Mouse (Mus musculus) gastrocnemius, postnatal 10 days (tissue): ENCODE measurements around the gene Epn1. TPM values are rescaled to one million over a fixed set of nuclear protein-coding genes. Genes with fewer than 3 reads are reported as not detected.
A peak's percentile ranks its signal among the peaks of the same experiment; 100 is the strongest.

Experiments
- DNase-seq: peaks from one replicate; pipeline ENCODE4 v3.0.0; 2021; ENCODE audit warnings: mixed read lengths
- microRNA-seq, 2 experiments: library from miRNA; unstranded; fragments of <30 nt; microRNA quantifications; one replicate each; pipeline ENCODE4 v1.2.0; 2021
- total RNA-seq, 2 experiments: library from RNA; stranded (reverse); gene quantifications; 2 replicates each; pipeline ENCODE4 v1.2.3; 2021

The Epn1 gene
- total RNA-seq, 2 experiments from 2014 or later, result 96.7 to 110 TPM

DNA sequence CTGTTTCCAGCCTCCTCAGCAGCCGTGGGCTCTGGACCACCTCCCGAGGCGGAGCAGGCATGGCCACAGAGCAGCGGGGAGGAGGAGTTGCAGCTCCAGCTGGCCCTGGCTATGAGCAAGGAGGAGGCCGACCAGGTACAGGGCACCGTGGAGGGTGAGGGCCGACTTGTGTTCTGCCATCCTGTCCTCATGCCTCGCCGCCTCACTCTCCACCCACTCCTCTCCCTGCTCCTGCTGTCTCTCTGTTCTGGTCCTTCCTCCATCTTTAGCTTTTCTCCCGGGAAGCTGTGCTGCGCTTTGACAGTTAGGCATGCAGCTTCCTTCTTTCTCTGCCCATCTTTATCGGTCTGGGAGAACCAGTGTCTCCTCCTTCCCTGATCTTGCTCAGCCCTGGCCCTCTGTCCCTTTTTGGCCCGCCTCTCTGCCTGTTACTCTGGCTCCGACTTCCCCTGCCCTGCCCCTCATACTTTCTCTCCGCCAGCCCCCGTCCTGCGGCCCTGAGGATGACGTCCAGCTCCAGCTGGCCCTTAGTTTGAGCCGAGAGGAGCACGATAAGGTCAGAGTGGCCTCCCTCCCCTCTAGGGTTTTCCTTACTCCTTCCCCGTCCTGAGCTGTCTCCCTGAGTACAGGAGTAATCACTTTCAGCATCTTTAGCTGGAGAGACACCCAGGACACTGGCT lies 12.9 kb downstream of the Epn1 start:
- DNase-seq, result no peak

- DNase-seq, result no peak
Measured at GRCm38 (mm10) chr7:5098769-5099168, 18.7 kb downstream of the Epn1 start.

DNA sequence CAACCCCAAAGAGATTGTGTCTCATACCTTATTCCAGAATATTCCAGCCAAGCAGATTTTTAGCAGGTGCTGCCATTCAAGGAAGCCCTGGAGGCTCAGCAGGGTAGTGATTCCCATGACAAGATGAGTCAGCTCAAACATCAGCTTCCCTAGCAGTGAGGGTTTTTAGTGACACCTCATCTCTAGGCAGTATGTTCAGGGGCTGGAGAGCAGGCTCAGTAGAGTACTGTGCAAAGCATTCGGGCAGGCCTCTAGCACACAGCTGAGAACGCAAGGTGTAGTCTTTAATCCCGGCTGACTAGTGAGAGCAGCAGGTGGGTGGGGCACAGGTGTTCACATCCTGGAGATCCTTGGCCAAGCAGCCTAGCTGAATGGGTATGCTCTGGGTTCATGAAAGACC lies 19.8 kb downstream of the Epn1 start:
- no peak for DNase-seq

DNA sequence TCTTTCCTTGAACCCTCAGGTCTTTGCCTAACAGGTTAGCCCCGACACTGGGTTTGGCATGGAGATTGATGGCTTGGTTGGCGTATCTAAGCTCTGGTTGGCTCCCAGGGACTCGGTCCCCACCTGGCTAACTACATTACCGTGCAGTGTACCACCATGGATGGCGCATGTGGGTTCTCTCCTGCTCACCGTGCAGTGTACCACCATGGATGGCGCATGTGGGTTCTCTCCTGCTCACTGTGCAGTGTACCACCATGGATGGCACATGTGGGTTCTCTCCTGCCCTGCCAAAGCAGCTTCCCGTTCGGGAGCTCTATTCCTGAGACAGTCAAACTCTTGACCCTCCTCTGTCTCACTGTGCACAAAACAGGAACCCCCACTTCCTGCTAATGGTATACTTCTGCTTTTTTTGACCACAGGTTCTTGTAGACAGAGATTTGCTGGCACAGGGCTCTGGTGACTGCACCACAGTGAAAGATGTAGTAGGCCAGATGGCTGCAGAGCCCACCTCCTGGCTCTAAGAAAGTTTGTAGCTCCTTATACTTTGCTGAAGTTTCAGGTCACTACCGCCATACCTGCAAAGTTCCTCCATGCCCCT lies 21.1 kb downstream of the Epn1 start:
- no peak for DNase-seq

GRCm38 (mm10) chr7:5102564-5102963 lies 22.5 kb downstream of the Epn1 start:
- DNase-seq, result no peak

- no peak for DNase-seq
Measured at GRCm38 (mm10) chr7:5108272-5108671, 28.2 kb downstream of the Epn1 start.

- DNase-seq, result no peak
Measured at GRCm38 (mm10) chr7:5109301-5109700, 29.3 kb downstream of the Epn1 start.

GRCm38 (mm10) chr7:5112701-5113100 lies 32.7 kb downstream of the Epn1 start:
- no peak for DNase-seq

DNA sequence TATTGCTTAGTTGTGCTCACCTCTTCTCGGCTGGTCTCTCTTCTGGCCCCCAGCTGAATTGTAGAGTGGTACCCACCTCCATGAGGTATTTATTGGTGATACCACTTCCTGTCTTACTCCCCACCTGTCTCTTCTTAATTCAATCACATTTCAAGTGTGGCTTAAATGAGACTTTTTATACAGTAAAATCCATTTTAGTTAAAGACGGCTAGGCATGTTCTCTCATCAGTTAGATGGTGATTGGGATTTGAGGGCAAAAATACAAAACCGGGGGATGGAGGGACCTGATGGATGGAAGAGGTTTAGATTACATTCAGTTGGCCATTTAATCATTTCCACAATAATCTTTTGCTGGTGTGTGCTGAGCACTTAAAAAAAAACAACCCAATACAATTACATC lies 36.8 kb downstream of the Epn1 start, which contains the start of gene Rfpl4:
TSS of gene Rfpl4 (minus strand) at position 101 of the 400 bp plus-strand sequence.
- no peak for DNase-seq

- no peak for DNase-seq
Measured at GRCm38 (mm10) chr7:5125078-5125477, 45.0 kb downstream of the Epn1 start.

DNA sequence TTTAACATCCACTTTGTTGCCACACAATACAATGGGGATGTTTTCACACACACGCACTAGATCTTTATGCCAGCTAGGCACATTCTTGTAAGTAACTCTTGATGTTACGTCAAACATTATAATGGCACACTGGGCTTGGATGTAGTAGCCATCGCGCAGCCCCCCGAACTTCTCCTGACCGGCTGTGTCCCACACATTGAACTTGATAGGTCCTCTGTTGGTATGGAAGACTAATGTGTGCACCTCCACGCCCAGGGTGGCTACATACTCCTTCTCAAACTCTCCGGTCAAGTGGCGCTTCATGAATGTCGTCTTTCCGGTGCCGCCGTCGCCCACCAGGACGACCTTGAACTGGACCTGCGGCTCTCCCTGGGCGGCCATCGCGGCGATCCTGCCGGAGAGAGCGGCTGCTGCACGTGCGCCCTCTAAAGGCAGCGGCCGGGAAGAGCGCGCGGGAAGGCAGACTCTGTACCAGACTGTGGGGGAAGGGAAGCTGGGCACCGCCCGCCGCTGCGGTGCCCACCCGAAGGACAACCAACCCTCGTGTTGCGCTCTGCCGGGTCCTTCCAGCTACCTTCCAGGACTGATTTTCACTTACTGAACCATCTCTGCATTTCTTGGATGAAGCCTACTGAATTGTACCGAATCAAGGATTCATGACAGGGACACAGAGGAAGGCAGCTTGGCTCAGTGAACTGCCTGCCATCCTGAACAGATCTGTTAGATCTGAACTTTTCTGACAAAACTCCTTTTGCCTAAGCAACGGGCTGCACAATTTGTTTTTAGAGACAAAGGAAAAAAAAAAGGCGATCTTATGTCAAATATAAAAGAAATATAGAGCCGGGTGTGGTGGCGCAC lies 45.7 kb downstream of the Epn1 start, which contains the start of gene Rasl2-9:
TSS of gene Rasl2-9 (minus strand) at position 402 of the 858 bp plus-strand sequence.
- peak; percentile 78 for DNase-seq

Small RNA genes lying within 50 kb of the gene (microRNA-seq; reads per million reads assigned to microRNA genes)
- gene Gm26217, result 0 reads per million in 2 experiments

Other genes starting within 250 kb of the Epn1 start
- gene Shisa7, start 235.5 kb upstream of the Epn1 start, total RNA-seq, result under 1 TPM; 0.12 to 0.18 TPM
- gene Isoc2b, start 210.0 kb upstream of the Epn1 start, total RNA-seq, result 1 to 10 TPM; 1.9 to 4.3 TPM
- 10 to 100 TPM; 13.3 to 14.3 TPM for gene Isoc2a, start 203.1 kb upstream of the Epn1 start, total RNA-seq
- gene Gm36210, start 173.7 kb upstream of the Epn1 start, total RNA-seq, result under 1 TPM in 1 of 2 experiments, not detected in 1; 0.19 TPM
- 10 to 100 TPM in 1 of 2 experiments, 1 to 10 TPM in 1; 9.9 to 10.5 TPM for gene Zfp628, start 165.0 kb upstream of the Epn1 start, total RNA-seq
- gene Nat14, start 158.2 kb upstream of the Epn1 start, total RNA-seq, result 1 to 10 TPM; 1.9 to 4.4 TPM
- 10 to 100 TPM; 43.3 to 55.0 TPM for gene Ssc5d, start 154.4 kb upstream of the Epn1 start, total RNA-seq
- gene Sbk2, start 115.8 kb upstream of the Epn1 start, total RNA-seq, result 10 to 100 TPM; 31.0 to 46.5 TPM
- gene Sbk3, start 109.1 kb upstream of the Epn1 start, total RNA-seq, result under 1 TPM in 1 of 2 experiments, not detected in 1; 0.28 TPM
- gene Zfp579, start 84.1 kb upstream of the Epn1 start, total RNA-seq, result 10 to 100 TPM; 15.2 to 18.2 TPM
- 1 to 10 TPM; 6.9 to 8.0 TPM for gene Zfp524, start 65.8 kb upstream of the Epn1 start, total RNA-seq
- gene Fiz1, start 65.5 kb upstream of the Epn1 start, total RNA-seq, result 10 to 100 TPM; 16.4 to 20.0 TPM
- gene Gm44973, start 64.7 kb upstream of the Epn1 start, total RNA-seq, result not detected
- gene Zfp865, start 59.9 kb upstream of the Epn1 start, total RNA-seq, result 10 to 100 TPM; 16.8 to 21.0 TPM
- 1 to 10 TPM in 1 of 2 experiments, under 1 TPM in 1; 0.35 to 1.4 TPM for gene Ccdc106, start 59.7 kb upstream of the Epn1 start, total RNA-seq
- gene 4632433K11Rik, start 46.1 kb upstream of the Epn1 start, total RNA-seq, result under 1 TPM in 1 of 2 experiments, not detected in 1; 0.49 TPM
- 1 to 10 TPM; 4.9 to 6.0 TPM for gene Zfp784, start 41.8 kb upstream of the Epn1 start, total RNA-seq
- gene Zfp580, start 28.7 kb upstream of the Epn1 start, total RNA-seq, result 1 to 10 TPM; 7.3 to 10.0 TPM
- 10 to 100 TPM; 70.2 to 94.0 TPM for gene U2af2, start 18.1 kb upstream of the Epn1 start, total RNA-seq
- not detected for gene Rfpl4, start 36.7 kb downstream of the Epn1 start, total RNA-seq
- 1 to 10 TPM; 2.4 to 2.6 TPM for gene Rasl2-9, start 45.7 kb downstream of the Epn1 start, total RNA-seq
- gene Vmn1r55, start 69.4 kb downstream of the Epn1 start, total RNA-seq, result not detected
- not detected for gene Vmn1r56, start 116.5 kb downstream of the Epn1 start, total RNA-seq
- not detected for gene Vmn1r57, start 138.3 kb downstream of the Epn1 start, total RNA-seq